Mouse (Mus musculus) kidney, postnatal 0 days (tissue): Measurements from ENCODE around the gene Mast4. TPM values are rescaled to one million over a fixed set of nuclear protein-coding genes. Genes with fewer than 3 reads are reported as not detected.
"Not testable (repeated sequence)": the region's sequence is repeated elsewhere in the genome, so short reads cannot be mapped to it uniquely, and the experiment has no call there.

ENCODE experiments used
- ATAC-seq: fragments of 200-750 bp; cut with Nextera tagmentation; replicated peaks from 2 replicates; pipeline ENCODE4 v1.8.0; 2017; ENCODE audit warnings: low read depth, moderate number of reproducible peaks, moderate TSS enrichment, moderate library complexity; ENCODE audit not compliant: low FRiP score
- DNase-seq: peaks from one replicate; pipeline ENCODE4 v3.0.0-alpha.2; 2016; ENCODE audit warnings: low spot score
- H3K27ac ChIP-seq: fragments of 300-500 bp; sonication (generic); 2 replicates; pipeline ENCODE4 v1.5.1; 2014; ENCODE audit warnings: mild to moderate bottlenecking
- H3K27me3 ChIP-seq: fragments of 300-500 bp; sonication (generic); 2 replicates; pipeline ENCODE4 v1.6.1; 2014; ENCODE audit warnings: low read length, mixed read lengths; ENCODE audit not compliant: insufficient read depth
- H3K36me3 ChIP-seq: fragments of 300-500 bp; sonication (generic); 2 replicates; pipeline ENCODE4 v1.6.1; 2014; ENCODE audit warnings: low read length, mixed read lengths; ENCODE audit not compliant: insufficient read depth
- H3K4me1 ChIP-seq: fragments of 300-500 bp; sonication (generic); replicated peaks from 2 replicates; pipeline ENCODE4 v1.6.1; 2014; ENCODE audit warnings: antibody characterized with exemption, low read length, mixed read lengths; ENCODE audit not compliant: insufficient read depth
- H3K4me2 ChIP-seq: fragments of 300-500 bp; sonication (generic); 2 replicates; pipeline ENCODE4 v1.6.1; 2014; ENCODE audit warnings: mild to moderate bottlenecking, low read length, moderate library complexity, mixed read lengths
- H3K4me3 ChIP-seq: fragments of 300-500 bp; sonication (generic); replicated peaks from 2 replicates; pipeline ENCODE4 v1.5.1; 2014; ENCODE audit warnings: low read depth, low read length
- H3K9ac ChIP-seq: fragments of 300-500 bp; sonication (generic); 2 replicates; pipeline ENCODE4 v1.6.1; 2014; ENCODE audit warnings: low read depth, low read length
- H3K9me3 ChIP-seq: fragments of 300-500 bp; sonication (generic); replicated peaks from 2 replicates; pipeline ENCODE4 v1.6.1; 2016; ENCODE audit warnings: low read length, inconsistent platforms, mixed read lengths
- CTCF ChIP-seq: IDR thresholded peaks from 2 replicates; pipeline ENCODE4 v1.5.1; 2016; ENCODE audit warnings: antibody characterized with exemption, low read depth, mild to moderate bottlenecking, moderate library complexity
- WGBS: fragments of 180-500 bp; shearing (Covaris S2); extraction: QIAGEN DNeasy Blood & Tissue Kit; methylation state at CpG from one replicate; pipeline ENCODE4 v1.1.7; 2014; 5-methylcytosine and 5-hydroxymethylcytosine counted together
- polyA plus RNA-seq: library from polyadenylated mRNA; unstranded; fragments of >200 nt; fragmentation: Nextera tagmentation; extraction: Ambion mirVana; gene quantifications from 2 replicates; pipeline ENCODE4 v1.2.1, GENCODE M21; 2015

Mast4 gene
- polyA plus RNA-seq = 10.6 and 12.7 TPM in 2 replicates

- peak within 1 kb of the TSS; percentile 98 for H3K4me2 ChIP-seq
- H3K27ac ChIP-seq = no peak within 1 kb of the TSS
- no peak for TF ChIP-seq CTCF
- H3K27me3 ChIP-seq = peaks cover 6% of the 10 kb centered on the region; the same call in 1 of the 2 replicates
- H3K9ac ChIP-seq = peak within 1 kb of the TSS; percentile 58
- 0% methylated on average over 44 of the region's 44 CpGs for WGBS
- no peaks in the 10 kb centered on the region for H3K9me3 ChIP-seq
- DNase-seq (peak; percentile 77), ATAC-seq (peak; percentile 95)
- peak within 1 kb of the TSS; percentile 64 for H3K4me3 ChIP-seq
- H3K4me1 ChIP-seq = peaks cover 13% of the 10 kb centered on the region; the same call in 1 of the 2 replicates
- no peaks in the 10 kb centered on the region for H3K36me3 ChIP-seq
These were observed at the start of gene Mast4 for GRCm38 (mm10) chr13:103334392-103334686. Gene Mast4, minus strand, starts transcription at chr13:103334497.

- Histone ChIP-seq H3K27ac (no peak overlapping the region), H3K36me3 (no peaks in the 10 kb centered on the region), H3K9me3 (no peaks in the 10 kb centered on the region), H3K4me1 (no peaks in the 10 kb centered on the region), H3K27me3 (no peaks in the 10 kb centered on the region), H3K4me3 (no peak overlapping the region), H3K4me2 (no peak overlapping the region), H3K9ac (no peak overlapping the region)
- no peak for TF ChIP-seq CTCF
- ATAC-seq (no peak), DNase-seq (no peak)
- WGBS = 55% methylated on average over 1 of the region's 1 CpGs
These were observed 40.2 kb upstream of the Mast4 start for GRCm38 (mm10) chr13:103374495-103374894.

- Histone ChIP-seq H3K9ac (no peak overlapping the region), H3K9me3 (no peaks in the 10 kb centered on the region), H3K4me2 (no peak overlapping the region), H3K27me3 (no peaks in the 10 kb centered on the region), H3K4me1 (no peaks in the 10 kb centered on the region), H3K4me3 (no peak overlapping the region), H3K36me3 (no peaks in the 10 kb centered on the region), H3K27ac (no peak overlapping the region)
- DNase-seq (no peak), ATAC-seq (no peak)
- 78% methylated on average over 7 of the region's 7 CpGs for WGBS
- no peak for TF ChIP-seq CTCF
These were observed 34.9 kb upstream of the Mast4 start for GRCm38 (mm10) chr13:103369194-103369593.

GRCm38 (mm10) chr13:103363181-103363580 lies 28.9 kb upstream of the Mast4 start:
- WGBS = 35% methylated on average over 10 of the region's 10 CpGs
- no peak overlapping the region for H3K4me3 ChIP-seq
- H3K27me3 ChIP-seq = no peaks in the 10 kb centered on the region
- no peak overlapping the region for H3K4me2 ChIP-seq
- TF ChIP-seq CTCF = no peak
- ATAC-seq (no peak), DNase-seq (peak; percentile 12)
- H3K4me1 ChIP-seq = no peaks in the 10 kb centered on the region
- H3K27ac ChIP-seq = no peak overlapping the region
- H3K36me3 ChIP-seq = no peaks in the 10 kb centered on the region
- no peak overlapping the region for H3K9ac ChIP-seq
- no peaks in the 10 kb centered on the region for H3K9me3 ChIP-seq

- WGBS = 94% methylated on average over 16 of the region's 16 CpGs
- not testable (repeated sequence) for ATAC-seq
These were observed 23.1 kb upstream of the Mast4 start for GRCm38 (mm10) chr13:103357415-103357814.

GRCm38 (mm10) chr13:103356909-103357308 lies 22.6 kb upstream of the Mast4 start:
- H3K9ac ChIP-seq, ATAC-seq, H3K4me1 ChIP-seq, H3K4me3 ChIP-seq, H3K36me3 ChIP-seq, H3K4me2 ChIP-seq, H3K9me3 ChIP-seq, H3K27ac ChIP-seq, DNase-seq, H3K27me3 ChIP-seq: not testable (repeated sequence)
- 92% methylated on average over 5 of the region's 6 CpGs for WGBS

More at GRCm38 (mm10) chr13:103357415-103357814, 23.1 kb upstream of the Mast4 start:
- H3K36me3 ChIP-seq, H3K4me3 ChIP-seq, H3K27me3 ChIP-seq, H3K9me3 ChIP-seq, H3K4me1 ChIP-seq, DNase-seq, H3K27ac ChIP-seq, H3K4me2 ChIP-seq, H3K9ac ChIP-seq: not testable (repeated sequence)

- no peak for ATAC-seq
- Histone ChIP-seq H3K9me3 (no peaks in the 10 kb centered on the region), H3K4me1 (no peaks in the 10 kb centered on the region), H3K27ac (no peak overlapping the region), H3K4me3 (no peak overlapping the region), H3K27me3 (no peaks in the 10 kb centered on the region), H3K9ac (no peak overlapping the region), H3K4me2 (no peak overlapping the region), H3K36me3 (no peaks in the 10 kb centered on the region)
- 84% methylated on average over 3 of the region's 3 CpGs for WGBS
- no peak for TF ChIP-seq CTCF
- no peak for DNase-seq
These were observed 20.4 kb upstream of the Mast4 start for GRCm38 (mm10) chr13:103354737-103355136.
